31 mouse cellular contexts compared by ENCODE assay signal in the genomic region with DNA sequence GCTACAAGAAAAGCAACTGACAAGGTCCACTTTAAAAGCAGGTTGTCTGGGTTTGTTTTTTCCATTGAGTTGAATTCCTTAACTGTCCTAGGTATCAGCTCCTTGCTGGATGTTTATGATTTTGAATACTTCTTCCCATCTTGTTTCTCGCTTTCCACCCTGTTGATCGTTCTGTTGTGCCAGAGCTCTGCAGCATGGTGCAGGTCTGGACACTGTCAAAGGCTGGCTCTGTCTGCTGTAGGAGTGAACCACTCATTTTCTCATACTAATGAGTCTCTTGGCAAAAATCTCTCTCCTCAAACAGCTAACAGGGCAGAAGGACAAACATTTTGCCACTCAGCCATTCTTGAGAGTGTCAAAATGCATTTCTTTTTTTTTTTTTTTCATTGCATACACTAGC. TPM values are rescaled to one million over a fixed set of nuclear protein-coding genes. Genes with fewer than 3 reads are reported as not detected.
"Had no signal": no experiment of that assay in that cellular context is flagged by ENCODE, and none has a peak within 500 bp of the region (broad histone marks: within the 10 kb centered on the region; RNA-seq: fewer than 3 reads in every experiment).

No protein-coding gene starts in this region.

- H3K9me3 ChIP-seq: limb, embryonic 10.5 days; limb, embryonic 13.5 days; liver, embryonic 12.5 days; liver, embryonic 15.5 days; lung, embryonic 15.5 days; megakaryocyte, embryonic 14.5 days; midbrain, embryonic 12.5 days; midbrain, embryonic 15.5 days; neural tube, embryonic 12.5 days; neural tube, embryonic 15.5 days; stomach, embryonic 15.5 days had no signal

- H3K4me2 ChIP-seq: limb, embryonic 13.5 days; liver, embryonic 12.5 days; liver, embryonic 15.5 days; lung, embryonic 15.5 days; midbrain, embryonic 12.5 days; midbrain, embryonic 15.5 days; neural tube, embryonic 12.5 days; neural tube, embryonic 15.5 days; stomach, embryonic 15.5 days had no signal

- H3K4me3 ChIP-seq: limb, embryonic 10.5 days; limb, embryonic 13.5 days; liver, embryonic 12.5 days; liver, embryonic 15.5 days; lung, embryonic 15.5 days; megakaryocyte, embryonic 14.5 days; midbrain, embryonic 12.5 days; midbrain, embryonic 15.5 days; neural tube, embryonic 12.5 days; neural tube, embryonic 15.5 days; stomach, embryonic 15.5 days had no signal

- H3K9ac ChIP-seq: limb, embryonic 13.5 days; liver, embryonic 12.5 days; liver, embryonic 15.5 days; lung, embryonic 15.5 days; midbrain, embryonic 12.5 days; midbrain, embryonic 15.5 days; neural tube, embryonic 12.5 days; neural tube, embryonic 15.5 days; stomach, embryonic 15.5 days had no signal

- H3K36me3 ChIP-seq: limb, embryonic 10.5 days; limb, embryonic 13.5 days; liver, embryonic 12.5 days; liver, embryonic 15.5 days; lung, embryonic 15.5 days; midbrain, embryonic 12.5 days; midbrain, embryonic 15.5 days; neural tube, embryonic 12.5 days; neural tube, embryonic 15.5 days; stomach, embryonic 15.5 days had no signal

- H3K4me1 ChIP-seq: limb, embryonic 13.5 days; neural tube, embryonic 12.5 days; neural tube, embryonic 15.5 days; stomach, embryonic 15.5 days had no signal

- ATAC-seq: intestine, embryonic 16.5 days; liver, embryonic 12.5 days; midbrain, embryonic 15.5 days had no signal

- DNase-seq: kidney, adult 18-20 months; kidney, adult 9 months; kidney, postnatal 14 days; kidney, postnatal 4 days; layer of hippocampus, postnatal 36 days; liver; lung, adult 18-20 months; lung, postnatal 10 days; lung, postnatal 36 days; right cerebral cortex, adult 18-20 months; right cerebral cortex, postnatal 14 days; right cerebral cortex, postnatal 4 days; thymus, adult 18-20 months; thymus, postnatal 14 days; thymus, postnatal 4 days had no signal

- H3K27ac ChIP-seq: limb, embryonic 10.5 days; limb, embryonic 13.5 days; liver, embryonic 12.5 days; liver, embryonic 15.5 days; lung, embryonic 15.5 days; midbrain, embryonic 12.5 days; midbrain, embryonic 15.5 days; neural tube, embryonic 12.5 days; neural tube, embryonic 15.5 days; stomach, embryonic 15.5 days had no signal

- H3K27me3 ChIP-seq: limb, embryonic 13.5 days; lung, embryonic 15.5 days; midbrain, embryonic 12.5 days; midbrain, embryonic 15.5 days; neural tube, embryonic 12.5 days; neural tube, embryonic 15.5 days; stomach, embryonic 15.5 days had no signal

RNA-seq across cellular contexts. Expression of a gene that starts 14.7 kb away (rescaled TPM):
- total RNA-seq: layer of hippocampus, adult 18-20 months; layer of hippocampus, postnatal 36 days; left cerebral cortex, adult 8-10 months had no signal
- polyA plus RNA-seq: intestine, embryonic 16.5 days; limb, embryonic 10.5 days; limb, embryonic 13.5 days; liver, embryonic 12.5 days; liver, embryonic 15.5 days; lung, embryonic 15.5 days; midbrain, embryonic 12.5 days; midbrain, embryonic 15.5 days; neural tube, embryonic 12.5 days; neural tube, embryonic 15.5 days; stomach, embryonic 15.5 days had no signal

RNA-seq across cellular contexts. Expression of a gene that starts 35.6 kb away (rescaled TPM):
- polyA plus RNA-seq: intestine, embryonic 16.5 days; kidney, embryonic 16.5 days; limb, embryonic 10.5 days; limb, embryonic 13.5 days; liver, embryonic 12.5 days; liver, embryonic 15.5 days; lung, embryonic 15.5 days; midbrain, embryonic 12.5 days; midbrain, embryonic 15.5 days; neural tube, embryonic 12.5 days; neural tube, embryonic 15.5 days; stomach, embryonic 15.5 days had no signal

RNA-seq across cellular contexts. Expression of a gene that starts 55.6 kb away (rescaled TPM):
- total RNA-seq: layer of hippocampus, adult 18-20 months; left cerebral cortex, postnatal 25 days had no signal
